Mouse (Mus musculus) monocyte, adult 5-6 weeks (primary cell): ENCODE measurements around the gene Efr3b. TPM values are rescaled to one million over a fixed set of nuclear protein-coding genes. Genes with fewer than 3 reads are reported as not detected.

Source experiments
- ATAC-seq: fragments of 153-309, 156-312 bp; replicated peaks from 2 replicates; pipeline ENCODE4 v1.8.0; 2017; ENCODE audit warnings: mild to moderate bottlenecking; ENCODE audit not compliant: low TSS enrichment, insufficient number of reproducible peaks, severe bottlenecking, poor library complexity, low FRiP score
- total RNA-seq: library from RNA; stranded (forward); fragments of 200-1000, 200-491, 200-594 nt; gene quantifications from 3 replicates; pipeline ENCODE4 v1.2.3, GENCODE M21; 2017

Gene Efr3b
- total RNA-seq, 1 experiment from 2014 or later = not detected

GRCm38 (mm10) chr12:4045992-4046391 lies 7.3 kb upstream of the Efr3b start:
- ATAC-seq = no peak

GRCm38 (mm10) chr12:4042411-4042810 lies 3.7 kb upstream of the Efr3b start:
- ATAC-seq = no peak

- ATAC-seq = no peak
These were observed 331 bp upstream of the Efr3b start for GRCm38 (mm10) chr12:4039046-4039445.

GRCm38 (mm10) chr12:4037511-4037910 lies 1.2 kb downstream of the Efr3b start:
- ATAC-seq = no peak

GRCm38 (mm10) chr12:4036157-4036556 lies 2.6 kb downstream of the Efr3b start:
- no peak for ATAC-seq

GRCm38 (mm10) chr12:4029064-4029463 lies 9.7 kb downstream of the Efr3b start:
- ATAC-seq = no peak

GRCm38 (mm10) chr12:4028516-4028915 lies 10.2 kb downstream of the Efr3b start:
- no peak for ATAC-seq

GRCm38 (mm10) chr12:4024356-4024755 lies 14.4 kb downstream of the Efr3b start:
- ATAC-seq = no peak

- no peak for ATAC-seq
These were observed 15.2 kb downstream of the Efr3b start for GRCm38 (mm10) chr12:4023501-4023900.

- no peak for ATAC-seq
These were observed 15.9 kb downstream of the Efr3b start for GRCm38 (mm10) chr12:4022845-4023244.

GRCm38 (mm10) chr12:4020505-4020904 lies 18.2 kb downstream of the Efr3b start:
- ATAC-seq = no peak

- no peak for ATAC-seq
These were observed 22.4 kb downstream of the Efr3b start for GRCm38 (mm10) chr12:4016321-4016720.

- no peak for ATAC-seq
These were observed 23.0 kb downstream of the Efr3b start for GRCm38 (mm10) chr12:4015741-4016140.

- ATAC-seq = no peak
These were observed 23.5 kb downstream of the Efr3b start for GRCm38 (mm10) chr12:4015255-4015654.

GRCm38 (mm10) chr12:4011715-4012114 lies 27.0 kb downstream of the Efr3b start:
- ATAC-seq = no peak

GRCm38 (mm10) chr12:4011301-4011700 lies 27.4 kb downstream of the Efr3b start:
- ATAC-seq = no peak

- ATAC-seq = no peak
These were observed 30.0 kb downstream of the Efr3b start for GRCm38 (mm10) chr12:4008731-4009130.

- ATAC-seq = no peak
These were observed 30.9 kb downstream of the Efr3b start for GRCm38 (mm10) chr12:4007766-4008165.

GRCm38 (mm10) chr12:4007181-4007580 lies 31.5 kb downstream of the Efr3b start:
- no peak for ATAC-seq

GRCm38 (mm10) chr12:4006079-4006478 lies 32.6 kb downstream of the Efr3b start:
- ATAC-seq = no peak

GRCm38 (mm10) chr12:4004648-4005047 lies 34.1 kb downstream of the Efr3b start:
- ATAC-seq = no peak
